Mouse (Mus musculus): ENCODE data around the gene Adh7.

Adh7 gene

DNA sequence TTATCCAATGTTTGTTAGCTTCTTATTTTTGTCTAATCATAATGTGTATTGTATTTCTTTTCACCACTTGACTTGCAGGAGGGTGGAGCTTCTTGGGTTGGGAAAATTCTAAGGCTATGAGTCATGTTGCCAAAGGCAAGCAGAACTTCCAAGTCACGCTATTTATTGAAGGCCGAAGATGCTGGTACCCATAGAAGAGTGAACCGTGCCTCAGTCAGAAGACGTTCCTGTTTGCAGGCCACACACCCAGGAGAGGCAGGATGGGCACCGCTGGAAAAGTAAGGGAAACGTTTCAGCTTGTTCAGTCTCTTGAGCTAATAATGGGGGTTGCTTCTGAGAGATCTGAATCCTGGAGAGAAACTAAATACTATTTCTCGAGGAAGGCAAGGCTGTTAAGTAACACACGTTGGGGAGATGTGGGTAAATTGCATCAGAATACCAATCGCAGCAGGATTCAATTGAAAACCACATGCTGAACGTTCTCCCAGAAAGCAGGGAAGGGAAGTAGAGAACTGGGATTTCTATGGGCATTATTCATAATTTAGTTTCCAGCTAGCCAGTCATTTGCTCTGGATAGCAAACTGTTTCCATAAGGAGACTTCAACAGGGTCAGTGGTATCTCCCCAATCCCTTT lies at the start of gene Adh7:
TSS of gene Adh7 (plus strand) at position 130 of the 634 bp plus-strand sequence.
- DNase-seq (ENCODE audit: low read depth, low spot score): peak; percentile 92

DNA sequence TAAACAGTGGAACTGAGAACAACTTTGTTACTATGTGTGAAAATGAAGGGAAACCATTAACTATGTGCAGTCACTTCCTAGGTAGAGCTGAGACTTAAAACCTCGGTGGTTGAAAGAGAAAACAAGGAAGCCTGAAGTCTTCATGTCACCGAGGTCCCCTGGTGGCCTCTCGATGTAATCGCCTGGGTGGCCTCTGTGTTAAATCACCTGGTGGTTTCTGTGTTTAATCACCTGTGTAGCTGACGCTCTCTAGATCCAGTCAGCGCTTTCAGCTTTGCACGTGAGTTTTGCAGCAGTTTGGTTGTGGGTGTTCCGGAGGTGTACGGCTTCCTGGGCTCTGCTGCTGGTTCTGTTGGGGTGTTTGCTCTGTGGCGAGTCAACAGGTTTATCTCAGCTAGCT lies 44.3 kb upstream of the Adh7 start:
- DNase-seq (ENCODE audit: low read depth, low spot score): no peak

DNA sequence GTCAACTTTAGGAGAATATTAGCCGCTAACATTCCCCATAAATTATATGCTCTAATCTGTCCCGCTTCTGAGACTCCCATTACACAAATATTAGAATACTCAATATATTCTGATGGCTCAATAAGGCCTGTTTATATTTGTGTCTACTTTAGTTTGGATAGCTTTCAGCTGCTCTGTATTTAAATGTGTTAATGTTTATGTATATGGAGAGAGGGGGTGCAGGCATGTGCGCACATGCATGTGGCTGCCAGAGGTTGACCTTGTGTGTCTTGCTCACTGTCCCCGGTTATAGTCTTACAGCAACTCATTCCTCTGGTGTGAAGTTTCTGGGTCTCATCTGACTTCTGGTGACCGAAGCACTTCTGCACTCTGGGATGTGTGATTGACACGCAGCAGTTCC lies 42.0 kb upstream of the Adh7 start:
- DNase-seq (ENCODE audit: low read depth, low spot score): peak; percentile 14

DNA sequence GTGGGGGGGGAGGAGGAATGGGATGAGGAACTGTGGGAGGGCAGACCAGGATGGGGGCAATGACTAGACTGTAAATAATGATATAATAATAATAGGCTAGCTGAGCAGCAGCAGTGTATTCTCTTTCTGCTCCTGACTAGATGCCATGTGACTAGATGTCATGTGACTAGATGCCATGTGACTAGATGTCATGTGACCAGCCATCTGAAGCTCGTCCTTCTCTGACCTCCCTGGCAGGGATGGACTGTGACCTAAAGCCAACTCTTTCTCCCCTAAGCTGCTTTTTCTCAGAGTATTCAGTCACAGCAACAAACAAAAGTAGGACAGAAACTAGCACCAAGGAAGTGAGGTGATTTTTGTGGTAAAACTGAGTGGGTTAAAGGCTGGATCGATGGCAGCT lies 35.5 kb upstream of the Adh7 start:
- DNase-seq (ENCODE audit: low read depth, low spot score): peak; percentile 20

DNA sequence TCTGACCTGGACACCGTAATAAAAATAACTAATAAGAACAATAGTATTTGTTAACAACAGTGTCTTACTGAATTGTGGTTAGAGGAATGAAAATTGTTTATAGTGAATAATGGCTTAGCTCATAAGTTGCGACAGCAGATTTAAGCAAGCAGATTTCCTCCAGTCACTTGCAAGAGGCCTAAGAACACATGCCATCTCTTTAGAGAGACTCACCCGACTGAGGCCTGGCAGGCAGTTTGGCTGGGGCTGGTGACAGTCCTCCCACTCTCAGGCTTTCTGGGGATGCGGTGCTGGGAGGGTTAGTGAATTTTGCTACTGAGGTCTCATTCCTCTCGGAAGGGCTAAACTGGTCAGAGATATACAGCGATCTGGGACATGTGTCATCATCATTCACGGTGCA lies 34.2 kb upstream of the Adh7 start:
- DNase-seq (ENCODE audit: low read depth, low spot score): peak; percentile 27

DNA sequence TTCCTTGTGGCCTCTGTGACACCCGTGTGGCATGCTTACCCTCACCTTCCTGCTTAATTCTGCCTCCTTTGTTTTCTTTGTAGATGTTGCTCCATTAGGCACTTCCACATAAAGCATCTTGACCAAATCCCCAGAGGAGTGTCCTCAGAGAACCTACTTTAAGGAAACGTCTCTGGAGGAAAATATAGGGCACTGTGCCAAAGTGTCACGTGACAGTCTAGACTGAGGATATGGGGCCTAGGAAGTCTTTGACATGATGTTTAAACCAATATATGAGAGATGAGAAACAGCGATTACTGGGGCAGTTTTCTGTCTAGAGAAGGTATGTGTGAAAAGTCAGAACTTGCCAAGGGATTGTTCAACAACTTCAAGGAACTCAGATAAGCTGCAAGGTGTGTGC lies 32.3 kb upstream of the Adh7 start:
- DNase-seq (ENCODE audit: low read depth, low spot score): no peak

DNA sequence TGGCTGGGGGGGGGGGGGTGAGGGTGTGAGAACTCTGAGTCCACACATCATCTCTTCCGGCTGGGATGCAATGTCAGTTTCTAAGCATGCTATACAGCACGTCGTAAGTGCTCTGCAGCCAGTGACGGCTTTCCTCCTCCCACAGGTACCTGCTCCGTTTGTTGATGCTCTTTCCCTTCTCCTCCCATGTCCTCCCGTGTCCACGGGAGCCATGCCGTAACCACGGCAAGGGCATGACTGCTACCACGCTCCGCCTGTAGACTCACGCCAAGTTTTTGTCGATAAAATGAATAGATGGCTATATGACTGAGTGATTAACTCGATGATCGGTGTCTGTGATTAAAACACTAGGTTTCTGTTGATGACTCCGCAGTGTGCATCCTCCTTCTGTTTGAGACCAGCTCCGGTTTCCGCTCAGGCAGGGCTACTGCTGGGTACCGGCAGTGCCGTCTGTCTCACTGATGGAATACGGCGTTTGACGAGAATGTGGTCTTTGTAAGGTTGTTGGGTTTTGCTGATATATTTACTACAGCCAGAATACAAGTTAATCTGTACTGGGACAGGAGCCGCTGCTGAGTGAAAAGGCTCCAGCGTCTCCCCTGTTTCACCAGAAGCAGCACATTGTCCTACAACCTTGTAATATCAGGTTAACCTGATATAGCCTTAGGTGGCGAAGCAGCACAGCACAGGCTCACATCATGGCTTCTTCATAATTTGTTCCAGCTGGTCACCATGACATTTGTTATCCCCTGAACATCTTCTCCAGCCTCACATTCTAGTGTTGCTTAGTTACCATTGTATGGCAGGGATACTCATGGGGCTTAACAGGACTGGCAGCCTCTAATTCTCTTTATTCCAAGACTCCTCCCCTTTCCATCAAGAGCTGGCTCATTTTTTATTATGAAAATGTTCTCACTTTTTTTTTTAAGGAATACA lies 31.3 kb upstream of the Adh7 start:
- DNase-seq (ENCODE audit: low read depth, low spot score): no peak

DNA sequence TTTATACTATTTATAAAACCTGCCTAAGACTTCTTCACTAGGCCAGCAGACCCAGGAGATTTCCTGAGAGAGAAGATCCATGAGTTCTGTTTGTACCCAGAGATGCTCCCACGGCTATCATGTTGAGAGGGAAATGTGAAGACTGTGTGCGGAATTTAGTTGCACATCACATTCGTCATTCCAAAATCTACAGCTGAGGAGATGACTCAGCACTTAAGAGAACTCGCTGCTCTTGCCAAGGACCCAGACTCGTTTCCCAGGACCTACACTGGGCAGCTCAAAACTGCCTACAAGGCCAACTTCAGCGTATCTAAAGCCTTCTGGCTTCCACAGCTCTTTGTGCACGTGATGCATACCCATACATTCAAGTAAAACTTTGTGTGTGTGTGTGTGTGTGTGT lies 25.3 kb upstream of the Adh7 start:
- DNase-seq (ENCODE audit: low read depth, low spot score): peak; percentile 92

DNA sequence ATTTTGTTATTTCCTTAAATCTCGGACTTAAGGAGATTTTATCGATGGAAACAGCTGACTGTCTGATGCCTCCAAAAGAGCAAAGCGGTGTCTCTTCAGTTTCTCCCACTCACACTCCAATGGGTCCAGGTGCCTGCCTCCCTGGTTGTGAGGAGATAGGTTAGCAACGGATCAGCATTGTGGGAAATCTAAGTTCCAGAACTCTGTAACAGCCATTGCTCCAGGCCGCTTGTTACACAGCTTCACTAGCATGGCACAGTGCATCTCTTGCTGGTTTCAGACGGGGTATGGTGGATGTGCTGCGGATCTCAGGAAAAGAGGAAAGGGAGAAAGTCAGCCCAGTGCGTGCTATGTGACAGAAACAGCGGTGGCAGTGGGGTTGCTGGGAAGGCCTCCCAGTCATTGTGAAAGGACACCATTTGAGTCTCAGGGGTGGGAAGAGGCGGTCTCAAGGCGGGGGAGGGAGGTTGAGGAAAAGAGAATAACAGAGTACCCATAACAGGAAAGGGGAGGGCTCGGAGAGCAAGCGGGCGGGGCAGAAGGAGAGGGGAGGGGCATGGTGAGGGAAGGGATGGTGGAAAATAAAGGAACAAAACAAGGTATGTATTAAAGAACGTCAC lies 23.8 kb upstream of the Adh7 start, which contains the start of gene 4930579F01Rik:
TSS of gene 4930579F01Rik (minus strand) at position 143 of the 620 bp plus-strand sequence.
- DNase-seq (ENCODE audit: low read depth, low spot score): no peak

DNA sequence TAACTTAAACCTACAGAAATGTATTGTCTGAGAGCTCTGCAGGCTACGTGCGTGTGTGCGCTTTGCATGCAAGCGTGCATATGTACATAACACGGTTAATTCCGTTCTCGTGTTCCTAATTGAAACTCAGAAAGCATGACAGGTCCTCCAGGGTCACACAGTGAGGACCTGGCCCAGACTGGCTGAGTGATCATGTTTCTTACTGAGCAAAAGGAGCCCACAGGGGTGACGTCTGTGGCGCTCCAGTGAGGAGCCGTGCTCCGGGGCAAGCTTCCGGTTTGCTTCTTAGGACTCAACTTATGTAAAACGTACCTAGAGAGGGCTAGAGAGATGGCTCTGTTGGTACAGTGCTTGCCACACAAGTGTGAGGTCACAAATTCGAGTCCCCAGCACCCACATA lies 20.5 kb upstream of the Adh7 start:
- no peak for DNase-seq (ENCODE audit: low read depth, low spot score)

DNA sequence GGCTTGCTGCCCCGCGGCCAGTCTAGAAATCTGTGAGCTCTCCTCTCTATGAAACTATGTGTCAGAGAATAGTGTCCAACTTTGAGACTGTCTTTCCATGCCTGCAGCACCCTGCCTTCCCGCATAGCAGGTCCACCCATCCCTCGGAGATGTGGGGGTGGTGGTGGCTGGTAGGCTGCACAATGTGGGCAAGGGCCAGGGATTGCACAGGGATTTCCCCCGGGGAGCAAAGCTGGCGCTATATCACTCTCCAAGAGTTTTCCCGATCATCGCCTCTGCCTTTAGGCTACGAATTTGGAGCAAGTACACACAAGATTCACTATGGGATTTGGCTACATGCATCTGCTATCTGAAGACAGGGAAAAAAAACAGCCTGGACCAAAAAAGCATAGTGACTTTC lies 20.0 kb upstream of the Adh7 start:
- DNase-seq (ENCODE audit: low read depth, low spot score): peak; percentile 11

DNA sequence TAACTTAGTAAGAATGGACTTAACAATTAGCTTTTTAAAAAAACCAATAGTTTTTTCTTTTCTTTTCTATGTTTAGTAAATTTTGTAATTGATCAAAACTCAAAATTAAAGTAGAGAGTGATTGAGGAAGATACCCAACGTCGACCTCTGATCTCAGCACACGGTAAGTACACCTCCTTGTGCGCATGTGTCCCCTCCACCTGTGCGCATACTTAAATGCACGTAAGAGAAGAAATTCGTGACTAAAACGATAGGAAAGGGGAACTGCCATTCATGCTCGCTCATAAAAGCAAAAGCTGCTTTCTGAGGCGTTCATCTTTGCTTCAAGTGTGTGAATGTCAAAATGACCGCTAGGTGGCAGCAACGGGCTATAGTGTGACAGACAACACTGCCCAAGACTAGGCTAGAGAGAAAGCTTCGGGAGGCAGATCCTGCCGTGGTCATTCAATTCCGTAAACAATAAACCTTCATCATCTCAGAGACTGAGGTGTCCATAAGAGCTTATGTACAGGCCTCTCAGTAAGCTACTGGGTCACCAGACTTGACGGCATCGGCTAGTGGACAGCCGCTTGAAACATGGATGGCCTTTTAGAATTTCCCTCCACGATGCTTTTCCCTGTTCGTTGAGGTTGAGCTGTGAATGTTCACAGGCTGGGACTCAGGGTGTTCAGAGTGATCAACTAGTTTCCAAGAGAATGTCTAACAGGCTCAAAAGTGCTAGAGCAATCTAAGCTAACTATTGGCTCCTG lies 19.4 kb upstream of the Adh7 start:
- DNase-seq (ENCODE audit: low read depth, low spot score): peak; percentile 96

DNA sequence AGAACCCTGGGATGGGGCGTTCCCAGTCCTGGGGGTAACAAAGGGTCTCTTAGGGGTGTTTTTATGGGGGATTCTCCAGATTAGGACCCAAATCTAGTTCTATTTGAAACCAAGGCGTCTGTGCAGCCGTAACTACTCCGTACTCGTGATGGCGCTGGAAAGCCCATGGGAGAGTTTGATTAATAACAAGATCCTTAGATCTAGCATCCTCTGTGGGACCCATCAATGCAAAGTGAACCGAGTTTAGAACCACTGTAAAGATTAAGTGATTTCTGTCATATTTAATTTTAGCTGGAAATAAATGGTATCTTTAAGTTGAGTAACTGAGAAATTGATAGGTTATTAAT lies 18.9 kb upstream of the Adh7 start:
- no peak for DNase-seq (ENCODE audit: low read depth, low spot score)

DNA sequence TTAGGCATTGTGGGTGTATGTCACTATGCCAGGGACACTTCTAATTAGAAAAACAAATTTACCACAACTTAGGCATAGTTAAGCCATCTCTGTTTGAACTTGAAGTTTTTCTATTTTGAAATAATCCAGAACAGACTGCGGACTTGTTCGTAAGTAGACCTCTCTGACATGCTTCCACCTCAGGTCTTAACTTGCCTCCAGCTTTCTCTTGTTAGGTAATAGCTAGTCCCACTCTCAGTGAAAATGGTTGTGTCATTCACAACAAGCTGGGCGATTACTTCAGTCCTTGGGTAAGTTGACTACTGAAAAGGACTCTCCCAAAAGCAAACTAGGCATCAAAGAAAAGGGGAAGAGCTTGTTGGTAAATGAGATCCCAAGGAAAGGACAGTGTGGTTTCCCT lies 8.7 kb upstream of the Adh7 start:
- no peak for DNase-seq (ENCODE audit: low read depth, low spot score)

DNA sequence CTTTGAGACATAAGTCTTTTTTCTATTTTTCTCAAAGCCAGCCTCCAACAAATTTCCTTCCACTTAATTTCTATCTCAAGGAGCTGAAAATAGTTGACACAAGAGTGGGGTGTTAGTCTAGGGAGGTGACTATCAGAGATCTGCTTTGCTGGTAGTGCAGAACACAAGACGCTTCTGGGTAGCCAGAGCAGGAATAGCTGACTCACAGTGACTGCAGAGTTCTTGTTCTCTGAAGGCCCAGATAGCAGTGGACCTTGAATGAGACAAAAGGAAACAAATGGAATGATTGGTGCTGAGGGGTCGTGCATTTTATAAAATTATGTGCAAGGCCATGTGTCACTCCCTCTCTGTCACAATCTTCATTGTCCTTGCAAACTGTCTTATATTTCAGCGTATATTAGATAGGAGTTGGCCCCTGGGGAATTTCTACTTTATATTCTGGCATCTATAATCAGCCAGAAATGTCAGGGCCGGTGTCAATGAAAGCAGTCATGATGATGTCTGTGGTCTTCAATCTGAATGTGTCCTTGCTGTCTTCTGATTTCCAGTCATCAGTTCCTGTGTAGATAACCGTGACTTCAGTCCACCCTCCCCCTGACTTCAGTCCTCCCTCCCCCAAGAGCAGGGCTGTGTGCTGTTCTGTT lies 7.0 kb upstream of the Adh7 start:
- no peak for DNase-seq (ENCODE audit: low read depth, low spot score)

DNA sequence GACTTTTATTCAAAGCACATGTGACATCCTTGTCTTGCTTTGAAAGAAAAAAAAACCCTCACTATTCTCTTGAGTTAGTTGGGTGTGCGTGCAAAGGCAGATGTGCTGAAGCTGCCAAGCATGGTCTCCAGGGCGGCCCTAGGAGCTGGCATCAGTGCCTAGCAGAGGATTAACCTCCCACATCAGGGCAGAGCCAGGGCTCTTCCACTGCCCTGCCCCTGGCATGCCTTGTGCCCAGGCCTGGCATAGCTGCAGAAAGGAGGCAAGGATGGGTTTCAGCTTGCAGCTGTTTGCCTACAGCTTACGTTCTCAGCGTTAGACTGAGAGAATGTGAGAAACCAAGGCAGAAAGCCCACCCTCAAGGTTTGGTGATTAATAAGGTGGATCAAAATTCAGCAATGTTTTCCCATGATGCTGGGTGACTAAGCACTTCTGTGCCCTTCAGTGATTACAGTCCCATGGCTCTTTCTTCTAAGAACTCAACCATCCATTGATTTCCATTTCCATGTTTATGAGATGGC lies 5.1 kb upstream of the Adh7 start:
- DNase-seq (ENCODE audit: low read depth, low spot score): no peak

DNA sequence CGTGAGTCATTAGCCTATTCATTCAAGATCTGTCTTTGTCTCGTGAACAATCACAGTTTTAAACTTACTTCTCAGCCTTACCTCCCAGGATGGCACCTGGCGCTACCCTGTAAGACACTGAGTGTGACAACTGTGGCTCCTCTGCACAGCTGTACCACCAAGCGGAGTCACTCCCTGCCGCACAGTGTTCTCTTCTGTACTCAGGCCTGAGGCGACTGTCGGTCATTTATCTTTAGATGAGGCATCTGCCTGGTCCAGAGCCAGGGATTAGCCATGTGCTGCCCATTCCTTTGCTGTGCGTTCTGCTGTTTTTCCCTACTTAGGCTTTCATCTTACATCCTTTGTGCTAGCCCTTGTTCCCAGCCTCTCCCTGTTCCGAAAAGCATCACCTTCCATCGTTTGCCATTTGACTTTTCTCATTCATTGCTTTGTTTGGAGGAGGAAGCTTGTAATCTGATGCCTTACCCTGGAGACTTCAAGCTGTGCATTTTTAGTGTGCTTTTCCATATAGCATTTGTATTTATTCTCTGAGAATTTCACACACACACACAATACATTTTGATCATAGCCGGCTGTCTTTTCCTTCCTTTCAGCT lies 2.1 kb upstream of the Adh7 start:
- peak; percentile 21 for DNase-seq (ENCODE audit: low read depth, low spot score)

DNA sequence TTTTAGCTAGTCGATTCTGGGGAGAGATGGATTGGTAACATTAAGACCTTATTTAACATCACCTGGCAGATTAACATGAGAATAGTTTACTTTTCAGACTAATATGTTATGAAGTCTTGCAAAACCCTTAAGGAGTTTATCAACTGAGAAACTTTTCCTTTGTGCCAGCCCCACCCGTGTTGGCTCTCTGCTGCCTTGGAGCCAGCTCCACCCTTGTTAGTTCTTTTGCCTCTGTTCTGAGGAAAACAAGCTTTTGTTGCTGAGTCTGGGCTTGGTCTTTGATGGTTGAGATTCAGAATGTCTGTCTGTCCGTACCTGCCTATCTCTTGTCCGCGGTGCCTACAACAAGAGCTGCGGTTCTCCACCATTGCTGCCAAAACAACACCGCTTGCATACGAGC lies 1.5 kb upstream of the Adh7 start:
- no peak for DNase-seq (ENCODE audit: low read depth, low spot score)

DNA sequence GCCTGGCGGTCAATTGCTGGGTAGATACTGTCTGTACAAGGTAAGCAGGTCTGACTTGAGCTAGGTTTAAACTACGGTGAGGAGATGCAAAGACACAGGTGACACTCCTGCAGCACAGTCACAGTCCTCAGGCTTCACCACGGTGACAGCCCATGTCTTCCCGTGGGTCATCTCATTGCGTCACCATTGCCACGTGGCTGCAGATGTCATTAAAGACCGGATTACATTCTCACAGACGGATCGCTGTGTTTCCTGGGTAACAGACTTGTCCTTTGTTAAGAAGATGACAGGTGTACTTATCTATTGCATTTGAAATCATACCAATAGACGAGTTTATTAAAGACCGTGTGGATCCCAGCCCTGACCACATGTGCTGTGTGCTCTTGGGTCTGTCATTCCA lies 3.6 kb downstream of the Adh7 start:
- DNase-seq (ENCODE audit: low read depth, low spot score): no peak

DNA sequence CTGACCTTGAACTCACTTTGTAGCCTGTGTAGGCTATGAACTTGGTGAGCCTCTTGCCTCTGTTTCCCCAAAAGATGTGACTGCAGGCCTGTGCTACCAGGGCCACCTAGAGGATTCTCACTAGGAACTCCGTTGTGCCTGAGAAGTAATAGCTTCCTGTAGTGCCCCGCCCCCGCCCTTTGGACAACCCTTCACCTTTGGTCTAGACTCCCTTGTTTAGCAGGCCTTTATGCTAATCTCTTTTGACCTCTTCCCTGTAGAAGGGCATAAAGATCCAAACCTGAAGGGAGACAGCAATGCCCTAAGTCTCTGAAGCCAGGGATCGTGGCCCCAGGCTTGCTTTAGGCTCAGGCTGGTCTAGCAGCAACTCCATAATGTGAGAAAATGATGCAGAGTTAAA lies 5.0 kb downstream of the Adh7 start:
- DNase-seq (ENCODE audit: low read depth, low spot score): no peak

DNA sequence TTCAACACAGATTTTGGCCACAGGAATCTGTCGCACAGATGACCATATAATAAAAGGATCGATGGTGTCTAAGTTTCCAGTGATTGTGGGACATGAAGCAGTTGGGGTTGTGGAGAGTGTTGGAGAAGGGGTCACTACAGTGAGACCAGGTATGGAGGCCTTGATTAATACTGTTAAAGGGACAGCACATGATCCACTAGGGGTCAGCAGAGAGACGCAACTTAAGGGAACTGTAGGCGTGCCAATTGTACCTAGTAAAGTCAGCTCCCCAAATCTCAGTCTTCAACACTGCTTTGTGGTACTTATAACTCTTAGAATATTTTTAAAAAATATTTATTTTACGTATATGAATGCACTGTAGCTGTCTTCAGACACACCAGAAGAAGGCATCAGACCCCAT lies 5.4 kb downstream of the Adh7 start:
- DNase-seq (ENCODE audit: low read depth, low spot score): peak; percentile 90

Measured in 3T3-L1 (cell line).